Mouse (Mus musculus): Measurements from ENCODE around the gene Gab1. TPM values are rescaled to one million over a fixed set of nuclear protein-coding genes. Genes with fewer than 3 reads are reported as not detected.

The Gab1 gene
- total RNA-seq, 1 experiment from 2014 or later: not detected

DNA sequence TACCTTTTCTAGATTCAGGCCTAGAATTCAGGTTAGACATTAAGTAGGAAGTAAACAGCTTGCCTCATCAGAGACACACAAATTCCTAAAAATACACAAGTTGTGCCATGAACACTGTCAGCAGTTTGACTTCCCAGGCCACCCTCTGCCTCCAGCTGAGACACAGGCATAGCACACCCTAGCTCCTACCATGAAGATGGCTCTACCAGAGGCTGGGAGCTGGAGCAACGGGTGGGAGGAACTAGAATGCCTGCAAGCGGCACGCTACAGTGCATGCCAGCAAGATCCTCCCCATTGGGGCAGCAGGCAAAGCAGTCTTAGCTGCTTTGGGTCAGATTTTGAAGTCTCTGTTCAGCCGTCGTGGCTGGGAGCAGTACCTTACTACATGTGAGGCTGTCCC lies 57.1 kb downstream of the Gab1 start:
- no peak for ATAC-seq (replicated peaks; ENCODE audit: insufficient number of reproducible peaks, low FRiP score, low TSS enrichment, poor library complexity, severe bottlenecking)

DNA sequence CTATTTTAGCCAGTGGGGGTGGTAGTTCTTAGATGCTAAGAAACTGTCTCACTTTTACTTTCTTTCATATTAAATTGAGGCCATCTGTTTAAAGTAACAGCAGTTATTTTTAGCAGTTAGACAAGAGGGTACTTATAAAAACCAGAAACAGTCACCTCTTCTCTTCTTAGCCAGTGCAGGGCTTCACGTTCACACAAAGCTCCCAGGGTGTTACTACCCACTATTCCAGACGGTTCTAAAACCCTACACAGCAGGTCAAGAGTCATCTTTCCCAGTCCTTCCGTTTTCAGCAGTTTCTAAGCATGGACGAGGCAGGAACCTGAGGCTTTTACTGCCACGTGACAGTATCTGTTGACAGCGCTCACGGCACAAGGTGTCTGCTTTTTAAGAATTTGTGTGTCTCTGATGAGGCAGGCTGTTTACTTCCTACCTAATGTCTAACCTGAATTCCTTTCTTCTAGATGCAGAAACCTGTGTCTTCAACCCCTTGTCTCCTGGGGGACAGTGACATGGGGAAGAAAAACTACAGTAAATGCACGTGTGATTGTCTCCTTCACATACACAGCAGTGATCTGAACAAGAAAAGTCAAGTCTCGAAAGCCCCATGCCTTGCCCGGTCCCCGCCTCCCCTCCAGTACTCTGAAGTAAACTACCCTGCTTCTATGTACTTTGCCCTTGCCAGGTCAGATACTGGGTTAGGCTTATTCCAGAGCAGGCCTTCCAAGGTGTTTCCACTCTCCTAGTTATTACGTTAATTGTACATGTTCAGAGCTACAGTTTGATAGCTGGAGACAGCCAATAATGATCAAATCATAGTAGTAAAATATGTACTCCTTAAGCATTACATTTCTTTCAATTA lies 58.7 kb downstream of the Gab1 start:
- ATAC-seq (replicated peaks; ENCODE audit: insufficient number of reproducible peaks, low FRiP score, low TSS enrichment, poor library complexity, severe bottlenecking): no peak

DNA sequence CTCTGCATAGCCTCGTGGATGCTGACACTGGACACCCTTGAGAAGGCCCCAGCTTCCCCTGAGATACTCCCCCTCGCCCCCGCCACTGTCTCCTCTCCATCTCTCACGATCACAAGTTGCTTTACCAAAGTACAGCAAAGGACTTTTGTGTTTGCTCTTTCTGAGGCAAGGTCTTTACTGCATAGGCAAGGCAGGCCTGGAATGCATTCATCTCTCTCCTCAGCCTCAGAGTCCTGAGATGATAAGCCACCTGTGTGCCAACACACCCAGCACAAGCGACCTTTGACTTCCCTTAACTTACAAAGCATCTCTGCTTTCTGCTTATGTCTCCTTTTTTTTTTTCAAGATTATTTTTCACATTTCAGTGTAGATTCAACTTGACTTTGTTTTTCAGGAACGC lies 61.3 kb downstream of the Gab1 start:
- no peak for ATAC-seq (replicated peaks; ENCODE audit: insufficient number of reproducible peaks, low FRiP score, low TSS enrichment, poor library complexity, severe bottlenecking)

DNA sequence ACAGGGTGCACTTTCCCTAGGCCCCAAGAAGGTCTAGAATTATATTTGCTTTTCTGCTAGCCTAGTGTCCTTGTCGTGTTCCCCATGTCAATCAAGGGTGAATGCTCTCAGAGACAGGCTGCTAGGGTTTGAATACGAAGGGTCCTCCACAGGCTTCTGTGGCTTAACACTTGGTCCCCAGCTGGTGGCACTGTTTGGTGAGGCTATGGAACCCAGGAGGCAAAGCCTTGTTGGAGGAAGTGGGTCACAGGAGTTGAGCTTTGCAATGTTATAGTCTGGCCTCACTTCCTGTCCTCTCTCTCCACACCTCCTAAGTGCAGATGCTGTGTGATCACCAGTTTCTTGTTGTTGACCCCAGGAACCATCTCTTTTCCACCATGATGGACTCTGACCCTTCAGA lies 63.3 kb downstream of the Gab1 start:
- ATAC-seq (replicated peaks; ENCODE audit: insufficient number of reproducible peaks, low FRiP score, low TSS enrichment, poor library complexity, severe bottlenecking): no peak

DNA sequence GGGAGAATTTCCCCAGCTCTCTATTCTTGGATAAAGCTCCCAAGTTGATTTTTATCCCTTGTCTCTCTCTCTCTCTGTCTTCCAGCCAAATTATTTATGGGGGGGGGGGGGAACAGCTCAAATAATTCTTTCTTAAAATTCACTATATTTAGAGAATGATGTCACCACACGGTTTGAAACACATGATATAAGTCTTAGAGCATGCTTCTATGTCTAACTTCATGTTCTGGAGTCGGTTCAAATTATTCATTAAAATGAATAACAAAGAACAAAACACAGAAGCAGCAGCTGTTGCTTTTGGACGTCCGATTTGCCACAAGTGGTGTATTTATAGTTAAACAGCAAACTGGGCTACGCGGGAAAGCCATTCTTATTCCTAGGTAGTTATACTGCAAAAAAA lies 65.1 kb downstream of the Gab1 start:
- no peak for ATAC-seq (replicated peaks; ENCODE audit: insufficient number of reproducible peaks, low FRiP score, low TSS enrichment, poor library complexity, severe bottlenecking)

DNA sequence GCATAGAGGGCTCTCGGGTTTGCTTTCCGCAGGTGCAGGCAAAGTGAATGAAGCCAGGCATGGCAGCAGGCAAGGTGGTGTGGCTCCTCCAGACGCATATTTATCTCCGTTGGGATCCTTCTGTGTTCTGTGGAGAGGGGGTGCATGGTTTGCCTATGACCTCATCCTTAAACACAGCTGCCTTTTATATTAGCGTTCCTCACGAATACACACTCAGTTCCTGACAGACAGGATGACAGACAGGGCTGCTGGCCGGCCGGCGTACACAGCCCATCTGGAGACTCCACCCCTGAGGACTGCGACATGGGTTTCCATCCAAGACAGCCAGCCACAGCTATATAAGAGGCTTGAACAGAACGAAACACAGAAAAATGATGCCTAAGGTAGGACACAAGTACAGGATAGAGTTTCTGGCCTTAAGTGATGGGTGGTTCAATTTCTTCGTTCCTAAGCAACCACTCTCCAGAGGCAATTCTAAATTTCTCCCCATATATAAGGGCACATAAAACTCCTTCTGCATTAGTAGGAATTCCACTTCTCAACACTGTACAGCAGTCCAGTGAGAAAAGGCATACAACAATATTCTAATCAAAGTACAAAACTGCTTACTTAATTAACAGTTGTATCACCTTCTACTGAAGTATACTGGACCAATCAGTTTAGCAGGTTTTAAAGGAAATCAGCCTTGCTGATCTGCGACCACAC lies 66.1 kb downstream of the Gab1 start:
- ATAC-seq (replicated peaks; ENCODE audit: insufficient number of reproducible peaks, low FRiP score, low TSS enrichment, poor library complexity, severe bottlenecking): no peak

DNA sequence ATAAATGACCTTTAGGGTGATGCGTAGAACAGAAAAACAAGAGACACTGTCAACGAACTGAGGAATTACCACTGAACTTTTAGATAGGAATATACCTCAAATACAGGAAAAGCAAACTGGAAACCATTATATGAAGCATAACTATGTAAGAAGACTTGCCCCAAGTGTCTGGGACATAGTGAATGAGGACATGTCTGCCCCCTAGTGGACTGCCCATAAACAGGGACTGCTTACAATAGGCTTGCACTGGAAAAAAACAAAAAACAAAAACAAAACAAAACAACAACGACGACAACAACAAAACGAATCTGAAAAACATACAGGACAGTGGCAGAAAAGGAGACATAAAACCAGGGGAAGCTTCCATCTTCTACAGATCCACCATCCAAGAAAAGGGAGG lies 66.9 kb downstream of the Gab1 start:
- ATAC-seq (replicated peaks; ENCODE audit: insufficient number of reproducible peaks, low FRiP score, low TSS enrichment, poor library complexity, severe bottlenecking): no peak

DNA sequence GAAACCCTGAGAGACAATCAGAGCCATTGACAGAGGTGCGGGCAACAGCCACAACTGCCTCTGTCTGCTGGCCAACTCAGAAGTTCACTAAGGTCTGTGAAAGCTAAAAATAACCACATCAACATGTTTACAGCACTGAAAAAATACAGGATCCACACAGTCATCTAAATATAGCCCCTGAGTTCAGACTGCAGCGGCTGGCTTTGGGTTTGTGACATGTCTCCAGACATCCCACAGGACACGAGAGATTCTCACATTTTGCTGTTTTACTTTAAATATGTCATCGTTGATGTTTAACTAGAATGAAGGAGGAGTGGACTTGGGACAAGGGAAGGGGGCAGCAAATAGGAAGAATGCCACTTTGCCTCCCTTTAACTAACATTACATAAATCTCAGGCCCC lies 68.7 kb downstream of the Gab1 start:
- no peak for ATAC-seq (replicated peaks; ENCODE audit: insufficient number of reproducible peaks, low FRiP score, low TSS enrichment, poor library complexity, severe bottlenecking)

DNA sequence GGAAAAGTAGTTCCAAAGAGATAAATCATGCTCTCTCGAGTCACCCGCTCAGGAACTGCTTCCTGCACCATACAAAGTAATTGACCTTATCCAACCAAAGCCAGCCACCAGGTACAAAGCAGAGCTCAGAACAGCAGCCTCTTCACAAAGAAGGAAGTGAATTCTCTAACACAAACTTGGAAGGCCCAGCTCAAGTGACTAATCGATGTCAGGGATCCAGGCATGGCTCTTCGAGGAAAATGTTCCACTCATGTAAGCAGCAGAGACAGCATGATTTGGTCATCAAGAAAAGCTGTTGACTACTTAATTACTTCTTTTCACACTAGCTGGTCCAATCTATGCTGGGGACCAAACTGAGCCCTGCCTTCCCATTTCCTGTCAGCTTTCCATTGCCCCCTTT lies 69.4 kb downstream of the Gab1 start:
- ATAC-seq (replicated peaks; ENCODE audit: insufficient number of reproducible peaks, low FRiP score, low TSS enrichment, poor library complexity, severe bottlenecking): no peak

DNA sequence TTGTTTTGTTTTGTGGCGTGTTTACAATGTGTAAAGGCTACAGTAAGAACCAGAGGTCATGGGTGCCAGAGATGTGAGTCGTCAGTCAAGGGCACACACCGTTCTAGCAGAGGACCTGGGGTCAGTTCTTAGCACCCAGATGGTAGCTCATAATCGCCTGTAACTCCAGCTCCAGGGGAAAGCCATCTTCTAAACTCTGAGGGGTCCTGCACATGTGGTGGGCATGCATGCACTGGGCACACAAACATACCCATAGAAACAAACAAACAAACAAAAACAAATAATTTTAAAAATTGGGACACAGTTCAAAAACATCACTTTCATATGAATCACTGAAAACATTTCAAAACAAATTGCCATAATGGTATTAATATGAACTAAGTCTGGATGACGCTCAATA lies 69.9 kb downstream of the Gab1 start:
- ATAC-seq (replicated peaks; ENCODE audit: insufficient number of reproducible peaks, low FRiP score, low TSS enrichment, poor library complexity, severe bottlenecking): no peak

DNA sequence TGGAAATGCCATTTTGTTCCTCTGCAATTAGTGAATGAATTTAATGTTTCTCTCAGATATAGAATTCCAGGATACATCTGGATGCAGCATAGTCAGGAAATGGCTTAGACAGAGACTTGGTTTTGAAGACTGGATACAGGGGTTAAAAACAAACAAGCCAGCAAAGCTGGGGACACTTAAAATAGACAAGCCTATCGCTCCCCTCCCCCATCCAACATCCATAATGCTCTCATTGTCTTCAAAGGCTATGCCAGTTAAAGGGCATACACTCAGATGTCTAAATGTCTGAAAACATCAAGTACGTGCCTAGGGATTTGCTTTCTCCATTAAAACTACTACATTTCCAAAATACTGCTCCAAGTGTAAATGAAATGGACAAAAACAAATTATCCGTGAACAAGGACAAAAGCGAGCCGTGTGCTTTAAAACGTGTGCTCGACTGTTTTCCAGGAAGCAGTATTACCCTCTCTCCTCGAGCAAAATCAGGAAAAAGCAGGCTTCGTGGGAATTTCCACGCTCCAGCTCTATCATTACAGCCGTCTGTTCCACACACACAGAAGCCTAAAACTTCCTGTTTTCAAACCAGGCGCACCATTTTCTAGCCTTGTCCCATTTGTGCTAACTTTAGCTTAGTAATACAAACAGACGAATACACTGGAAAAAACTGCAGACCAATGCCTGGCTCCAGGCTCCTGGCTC lies 72.4 kb downstream of the Gab1 start:
- ATAC-seq (replicated peaks; ENCODE audit: insufficient number of reproducible peaks, low FRiP score, low TSS enrichment, poor library complexity, severe bottlenecking): no peak

DNA sequence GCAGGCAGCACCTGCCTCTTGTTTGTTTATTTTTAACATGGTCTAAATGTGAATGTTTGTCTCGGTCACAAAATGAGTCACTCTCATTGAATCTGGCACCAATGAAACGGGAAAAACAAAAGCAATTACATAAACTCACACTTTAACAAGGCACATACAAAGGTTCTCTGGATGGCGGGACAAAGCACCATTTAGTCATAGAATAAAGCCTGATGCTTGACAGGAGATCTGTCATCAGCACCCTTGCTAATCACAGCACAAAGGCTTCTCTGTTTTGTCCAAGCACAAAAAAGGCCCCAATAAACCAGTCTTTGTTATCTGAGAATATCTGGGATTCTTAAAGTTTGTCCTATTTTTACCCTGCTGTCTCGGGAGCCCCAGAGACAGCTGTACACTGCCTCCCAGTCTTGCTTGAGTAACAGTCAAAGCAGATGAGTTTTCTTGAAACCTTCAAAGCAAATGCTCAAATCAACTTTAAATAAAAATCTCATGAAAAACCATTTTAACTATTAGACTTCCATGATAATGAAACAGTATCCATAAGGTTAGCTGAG lies 76.2 kb downstream of the Gab1 start:
- ATAC-seq (replicated peaks; ENCODE audit: insufficient number of reproducible peaks, low FRiP score, low TSS enrichment, poor library complexity, severe bottlenecking): no peak

DNA sequence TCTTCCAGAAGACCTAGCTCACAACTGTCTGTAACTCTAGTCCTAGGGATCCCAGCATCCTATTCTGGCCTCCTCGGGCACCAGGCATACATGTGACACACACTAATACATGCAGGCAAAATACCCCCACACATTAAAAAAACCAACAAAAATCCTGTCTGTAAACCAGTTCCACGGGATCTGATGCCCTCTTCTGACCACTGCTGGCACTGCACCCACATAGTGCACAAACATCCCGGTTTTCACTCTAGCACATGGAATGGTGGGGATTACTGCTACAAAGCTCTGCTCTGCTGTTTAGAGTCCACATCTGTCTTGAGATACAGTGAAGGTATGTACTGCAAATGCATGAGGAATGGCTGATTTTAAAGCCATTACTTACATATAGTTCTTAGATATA lies 81.5 kb downstream of the Gab1 start:
- ATAC-seq (replicated peaks; ENCODE audit: insufficient number of reproducible peaks, low FRiP score, low TSS enrichment, poor library complexity, severe bottlenecking): no peak

DNA sequence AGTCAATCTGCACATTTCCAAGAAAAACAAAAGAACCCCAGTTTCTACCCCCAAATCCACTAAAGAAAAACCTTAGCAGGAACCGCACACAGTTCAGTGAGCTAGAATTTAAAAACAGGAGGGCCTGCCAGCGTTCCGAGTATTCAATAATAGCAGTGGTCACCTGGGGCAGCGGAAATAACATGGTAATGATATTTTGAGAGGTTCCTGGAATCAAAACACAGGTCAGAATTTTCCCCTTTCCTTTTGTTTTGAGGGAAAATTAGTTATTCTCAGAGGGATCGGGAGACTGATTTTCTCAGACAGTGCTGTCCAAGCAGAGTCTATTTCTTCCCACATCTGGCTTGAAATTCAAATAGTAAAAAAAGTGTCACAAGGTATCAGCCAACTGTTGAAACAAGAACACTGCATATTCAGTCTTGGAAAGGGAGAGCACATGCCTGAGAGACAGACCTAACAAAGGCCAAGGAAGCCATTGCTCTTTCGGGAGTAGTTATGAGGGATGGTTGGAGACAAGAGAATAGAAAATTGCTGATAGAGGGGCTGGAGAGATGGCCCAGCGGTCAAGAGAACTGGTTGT lies 82.0 kb downstream of the Gab1 start:
- ATAC-seq (replicated peaks; ENCODE audit: insufficient number of reproducible peaks, low FRiP score, low TSS enrichment, poor library complexity, severe bottlenecking): no peak

DNA sequence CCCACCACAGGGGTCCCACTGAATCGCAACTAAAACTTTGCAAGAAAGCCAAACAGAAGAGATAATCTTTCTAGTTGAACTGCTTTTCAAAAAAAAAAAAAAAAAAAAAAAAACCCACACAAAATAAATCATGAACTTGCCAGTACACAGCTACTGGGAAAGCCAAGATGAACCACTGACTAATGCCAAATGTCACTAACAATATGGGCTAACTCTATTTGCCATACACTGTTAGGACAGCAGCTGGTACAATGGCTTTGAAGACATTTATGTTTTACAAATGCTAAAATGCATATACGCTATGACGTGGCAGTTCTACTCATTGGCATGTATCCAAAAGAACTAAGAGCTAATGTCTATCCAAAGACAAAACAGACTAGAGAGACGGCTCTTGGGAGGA lies 84.2 kb downstream of the Gab1 start:
- ATAC-seq (replicated peaks; ENCODE audit: insufficient number of reproducible peaks, low FRiP score, low TSS enrichment, poor library complexity, severe bottlenecking): no peak

DNA sequence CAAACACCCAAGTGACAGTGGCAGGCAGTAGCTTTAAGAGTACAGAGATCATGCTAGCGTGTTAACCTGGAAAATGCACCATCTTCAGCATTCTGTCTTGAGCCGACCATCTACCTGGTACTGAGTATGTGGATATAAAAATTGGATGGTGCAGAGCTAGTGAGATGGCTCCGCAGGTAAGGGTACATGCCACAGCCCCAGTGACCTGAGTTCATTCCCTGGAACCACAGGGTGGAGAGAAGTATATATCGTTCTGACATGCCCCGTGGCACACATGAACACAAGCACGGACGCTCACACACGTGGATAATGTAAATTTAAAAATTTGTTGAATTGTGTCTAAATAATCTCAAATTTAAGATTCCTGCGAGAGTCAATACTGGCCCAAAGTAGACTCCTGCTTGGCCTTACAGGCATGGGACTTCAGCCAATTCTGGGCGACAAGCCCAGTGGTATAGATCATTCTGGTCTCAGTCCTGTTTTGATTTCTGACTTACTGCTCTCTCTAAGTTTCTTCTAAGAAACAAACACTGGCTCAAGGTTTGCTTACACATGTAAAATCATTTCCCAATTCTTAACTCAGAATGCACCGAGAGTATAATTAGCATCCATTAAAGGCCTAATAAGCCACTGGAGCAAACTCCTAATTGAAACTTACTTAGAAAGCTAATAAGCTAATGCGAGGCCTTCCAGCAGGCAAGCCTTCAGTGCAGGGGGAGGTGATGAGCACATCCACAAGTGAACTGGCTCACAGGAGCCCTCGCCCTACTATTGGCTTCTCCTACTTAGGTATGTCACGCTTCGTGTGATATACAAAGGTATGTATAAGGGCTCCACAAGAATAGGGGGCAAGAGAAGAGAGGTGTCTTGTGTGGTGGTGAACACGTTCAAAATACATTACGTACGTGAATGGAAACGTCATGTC lies 85.5 kb downstream of the Gab1 start:
- no peak for ATAC-seq (replicated peaks; ENCODE audit: insufficient number of reproducible peaks, low FRiP score, low TSS enrichment, poor library complexity, severe bottlenecking)

DNA sequence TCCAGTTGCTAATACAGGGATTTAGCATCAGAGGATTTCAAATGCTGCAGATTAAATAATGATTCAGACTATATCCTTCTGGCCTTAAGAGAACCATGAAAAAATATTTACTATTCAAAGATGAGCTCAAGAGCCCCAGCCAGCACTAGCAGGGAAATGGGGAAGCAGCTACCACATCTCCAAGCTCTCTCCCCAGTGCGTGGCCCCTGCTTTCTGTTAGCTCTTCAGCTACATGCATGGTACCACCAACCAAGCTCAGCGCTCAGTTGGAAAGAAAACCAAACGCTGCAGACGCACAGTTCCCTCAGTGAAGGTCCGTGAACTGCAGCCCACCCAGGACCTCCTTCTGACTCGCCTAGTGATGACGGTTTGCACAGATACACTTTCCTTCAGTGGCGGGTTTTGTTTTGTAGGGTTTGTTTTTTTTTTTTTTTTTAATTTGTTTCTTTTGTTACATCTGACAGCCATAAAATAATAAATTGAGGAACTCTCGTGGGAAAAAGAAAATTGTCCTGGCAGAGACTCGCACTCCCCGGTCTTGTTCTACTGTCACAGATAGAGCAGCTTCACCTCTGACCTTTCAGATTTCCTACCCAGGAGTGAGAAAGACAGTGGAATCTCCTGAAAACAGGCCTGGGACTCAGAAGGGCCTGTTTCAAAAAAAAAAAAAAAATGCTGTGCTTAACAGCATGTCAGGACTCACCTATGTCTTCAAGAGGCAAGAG lies 86.4 kb downstream of the Gab1 start:
- ATAC-seq (replicated peaks; ENCODE audit: insufficient number of reproducible peaks, low FRiP score, low TSS enrichment, poor library complexity, severe bottlenecking): 0 out of 2 replicates have a peak, but pooled peaks have one; percentile 53

Measured in monocyte, adult 5-6 weeks (primary cell).